Mouse (Mus musculus) hindbrain, embryonic 13.5 days (tissue): ENCODE measurements around the gene Kif18b. TPM values are rescaled to one million over a fixed set of nuclear protein-coding genes. Genes with fewer than 3 reads are reported as not detected.

ENCODE experiments used
- ATAC-seq: fragments of 200-750 bp; cut with Nextera tagmentation; 2 replicates; pipeline ENCODE4 v1.8.0; 2017; ENCODE audit warnings: moderate TSS enrichment; ENCODE audit not compliant: low FRiP score
- H3K27ac ChIP-seq: fragments of 300-500 bp; sonication (generic); 2 replicates; pipeline ENCODE4 v1.5.1; 2015; ENCODE audit warnings: inconsistent platforms, mild to moderate bottlenecking, moderate library complexity
- H3K27me3 ChIP-seq: fragments of 300-500 bp; sonication (generic); 2 replicates; pipeline ENCODE4 v1.6.1; 2015; ENCODE audit warnings: mild to moderate bottlenecking, inconsistent platforms
- H3K36me3 ChIP-seq: fragments of 300-500 bp; sonication (generic); 2 replicates; pipeline ENCODE4 v1.6.1; 2015; ENCODE audit warnings: mild to moderate bottlenecking, inconsistent platforms
- H3K4me1 ChIP-seq: fragments of 300-500 bp; sonication (generic); replicated peaks from 2 replicates; pipeline ENCODE4 v1.6.1; 2015; ENCODE audit warnings: inconsistent platforms
- H3K4me2 ChIP-seq: fragments of 300-500 bp; sonication (generic); 2 replicates; pipeline ENCODE4 v1.6.1; 2015; ENCODE audit warnings: inconsistent platforms, mild to moderate bottlenecking, moderate library complexity
- H3K4me3 ChIP-seq: fragments of 300-500 bp; sonication (generic); 2 replicates; pipeline ENCODE4 v1.5.1; 2015; ENCODE audit warnings: mild to moderate bottlenecking, inconsistent platforms
- H3K9ac ChIP-seq: fragments of 300-500 bp; sonication (generic); 2 replicates; pipeline ENCODE4 v1.6.1; 2015; ENCODE audit warnings: mild to moderate bottlenecking, inconsistent platforms
- H3K9me3 ChIP-seq: fragments of 300-500 bp; sonication (generic); 2 replicates; pipeline ENCODE4 v1.6.1; 2016; ENCODE audit warnings: inconsistent platforms
- WGBS: fragments of 180-500 bp; shearing (Covaris S2); methylation state at CpG from one replicate; pipeline ENCODE4 v1.1.7; 2015; 5-methylcytosine and 5-hydroxymethylcytosine counted together
- polyA plus RNA-seq: library from polyadenylated mRNA; unstranded; fragments of >200 nt; fragmentation: Nextera tagmentation; extraction: Ambion mirVana; gene quantifications from 2 replicates; pipeline ENCODE4 v1.2.1, GENCODE M21; 2015

The Kif18b gene
- polyA plus RNA-seq: 2.4 and 2.6 TPM in 2 replicates

GRCm38 (mm10) chr11:102924557-102925350 lies at the start of gene Kif18b:
Gene Kif18b (minus strand): TSS chr11:102925124.
- Histone ChIP-seq H3K27me3 (peaks cover 5% of the 10 kb centered on the region; the same call in 1 of the 2 replicates), H3K4me2 (peak within 1 kb of the TSS; percentile 81), H3K9me3 (no peaks in the 10 kb centered on the region), H3K27ac (peak within 1 kb of the TSS; percentile 76), H3K4me3 (peak within 1 kb of the TSS; percentile 60), H3K9ac (peak within 1 kb of the TSS; percentile 66), H3K36me3 (no peaks in the 10 kb centered on the region), H3K4me1 (peaks cover 25% of the 10 kb centered on the region)
- peak; percentile 86 for ATAC-seq
- WGBS: under 1% methylated on average over 62 of the region's 62 CpGs

- 48% methylated on average over 1 of the region's 1 CpGs for WGBS
- Histone ChIP-seq H3K36me3 (no peaks in the 10 kb centered on the region), H3K4me1 (peaks cover 8% of the 10 kb centered on the region; the same call in 1 of the 2 replicates), H3K4me3 (no peak overlapping the region), H3K27ac (no peak overlapping the region), H3K9ac (no peak overlapping the region), H3K9me3 (no peaks in the 10 kb centered on the region), H3K4me2 (no peak overlapping the region), H3K27me3 (peaks cover 46% of the 10 kb centered on the region)
- ATAC-seq: no peak
These were observed 47.4 kb upstream of the Kif18b start for GRCm38 (mm10) chr11:102972326-102972725.

GRCm38 (mm10) chr11:102971604-102972003 lies 46.7 kb upstream of the Kif18b start:
- H3K27ac ChIP-seq: no peak overlapping the region
- H3K27me3 ChIP-seq: peaks cover 51% of the 10 kb centered on the region
- H3K4me2 ChIP-seq: no peak overlapping the region
- H3K36me3 ChIP-seq: no peaks in the 10 kb centered on the region
- no peak overlapping the region for H3K9ac ChIP-seq
- peaks cover 8% of the 10 kb centered on the region for H3K4me1 ChIP-seq
- H3K9me3 ChIP-seq: no peaks in the 10 kb centered on the region
- ATAC-seq: no peak
- no peak overlapping the region for H3K4me3 ChIP-seq
- 49% methylated on average over 5 of the region's 5 CpGs for WGBS

GRCm38 (mm10) chr11:102964547-102965091 lies 39.7 kb upstream of the Kif18b start:
- no peak for ATAC-seq
- WGBS: 56% methylated on average over 16 of the region's 16 CpGs
- H3K4me1 ChIP-seq: peaks cover 27% of the 10 kb centered on the region
- no peaks in the 10 kb centered on the region for H3K36me3 ChIP-seq
- peaks cover 41% of the 10 kb centered on the region; the same call in 1 of the 2 replicates for H3K27me3 ChIP-seq
- no peak overlapping the region for H3K4me2 ChIP-seq
- H3K27ac ChIP-seq: peak overlapping the region; percentile 91
- no peak overlapping the region for H3K9ac ChIP-seq
- no peaks in the 10 kb centered on the region for H3K9me3 ChIP-seq
- H3K4me3 ChIP-seq: no peak overlapping the region

- WGBS: 19% methylated on average over 24 of the region's 24 CpGs
- Histone ChIP-seq H3K36me3 (no peaks in the 10 kb centered on the region), H3K4me3 (0 out of 2 replicates have a peak overlapping the region, but pooled peaks have one; percentile 14), H3K9me3 (no peaks in the 10 kb centered on the region), H3K9ac (peak overlapping the region; percentile 56), H3K4me1 (peaks cover 27% of the 10 kb centered on the region), H3K4me2 (peak overlapping the region; percentile 46), H3K27ac (peak overlapping the region; percentile 91), H3K27me3 (peaks cover 36% of the 10 kb centered on the region; the same call in 1 of the 2 replicates)
- peak; percentile 58 for ATAC-seq
These were observed 39.1 kb upstream of the Kif18b start for GRCm38 (mm10) chr11:102963855-102964546.

- Histone ChIP-seq H3K9me3 (no peaks in the 10 kb centered on the region), H3K4me2 (peak overlapping the region; percentile 46), H3K9ac (peak overlapping the region; percentile 56), H3K36me3 (no peaks in the 10 kb centered on the region), H3K4me3 (peak overlapping the region; percentile 14; the same call in 1 of the 2 replicates), H3K4me1 (peaks cover 31% of the 10 kb centered on the region), H3K27me3 (peaks cover 34% of the 10 kb centered on the region; the same call in 1 of the 2 replicates), H3K27ac (peak overlapping the region; percentile 91)
- 1% methylated on average over 16 of the region's 16 CpGs for WGBS
- peak; percentile 52 for ATAC-seq
These were observed 38.4 kb upstream of the Kif18b start for GRCm38 (mm10) chr11:102963246-102963854.

GRCm38 (mm10) chr11:102962861-102963245 lies 37.9 kb upstream of the Kif18b start:
- H3K9me3 ChIP-seq: no peaks in the 10 kb centered on the region
- H3K36me3 ChIP-seq: no peaks in the 10 kb centered on the region
- peak overlapping the region; percentile 46 for H3K4me2 ChIP-seq
- H3K9ac ChIP-seq: no peak overlapping the region
- H3K27ac ChIP-seq: peak overlapping the region; percentile 91
- H3K4me1 ChIP-seq: peaks cover 36% of the 10 kb centered on the region
- WGBS: 20% methylated on average over 7 of the region's 7 CpGs
- 0 out of 2 replicates have a peak overlapping the region, but pooled peaks have one; percentile 14 for H3K4me3 ChIP-seq
- peaks cover 33% of the 10 kb centered on the region; the same call in 1 of the 2 replicates for H3K27me3 ChIP-seq
- ATAC-seq: no peak

GRCm38 (mm10) chr11:102961082-102961481 lies 36.2 kb upstream of the Kif18b start:
- H3K4me3 ChIP-seq: no peak overlapping the region
- H3K9me3 ChIP-seq: no peaks in the 10 kb centered on the region
- no peak for ATAC-seq
- no peak overlapping the region for H3K9ac ChIP-seq
- H3K27me3 ChIP-seq: 0 out of 2 replicates have a peak, but pooled peaks cover 20% of the 10 kb centered on the region
- H3K36me3 ChIP-seq: no peaks in the 10 kb centered on the region
- 96% methylated on average over 4 of the region's 4 CpGs for WGBS
- H3K4me1 ChIP-seq: peaks cover 52% of the 10 kb centered on the region
- no peak overlapping the region for H3K27ac ChIP-seq
- no peak overlapping the region for H3K4me2 ChIP-seq

- Histone ChIP-seq H3K4me2 (no peak overlapping the region), H3K27ac (no peak overlapping the region), H3K4me3 (no peak overlapping the region), H3K9ac (no peak overlapping the region), H3K4me1 (peaks cover 48% of the 10 kb centered on the region), H3K36me3 (no peaks in the 10 kb centered on the region), H3K27me3 (peaks cover 22% of the 10 kb centered on the region; the same call in 1 of the 2 replicates), H3K9me3 (no peaks in the 10 kb centered on the region)
- WGBS: 92% methylated on average over 1 of the region's 1 CpGs
- ATAC-seq: no peak
These were observed 33.9 kb upstream of the Kif18b start for GRCm38 (mm10) chr11:102958870-102959269.

- ATAC-seq: no peak
- Histone ChIP-seq H3K4me1 (peaks cover 44% of the 10 kb centered on the region), H3K9ac (no peak overlapping the region), H3K36me3 (no peaks in the 10 kb centered on the region), H3K9me3 (no peaks in the 10 kb centered on the region), H3K4me3 (no peak overlapping the region), H3K27me3 (peaks cover 22% of the 10 kb centered on the region; the same call in 1 of the 2 replicates), H3K27ac (no peak overlapping the region), H3K4me2 (no peak overlapping the region)
- 75% methylated on average over 6 of the region's 6 CpGs for WGBS
These were observed 33.5 kb upstream of the Kif18b start for GRCm38 (mm10) chr11:102958431-102958830.

GRCm38 (mm10) chr11:102957692-102958091 lies 32.8 kb upstream of the Kif18b start:
- Histone ChIP-seq H3K27ac (peak overlapping the region; percentile 74), H3K27me3 (peaks cover 22% of the 10 kb centered on the region; the same call in 1 of the 2 replicates), H3K4me3 (no peak overlapping the region), H3K4me1 (peaks cover 44% of the 10 kb centered on the region), H3K9ac (peak overlapping the region; percentile 43; the same call in 1 of the 2 replicates), H3K36me3 (no peaks in the 10 kb centered on the region), H3K9me3 (no peaks in the 10 kb centered on the region), H3K4me2 (no peak overlapping the region)
- ATAC-seq: no peak
- WGBS: 74% methylated on average over 8 of the region's 8 CpGs
